22 mouse cellular contexts compared by ENCODE assay signal in genomic region chr1:20117331-20117730, GRCm38 (mm10).
DNase-seq lines count a peak whose midpoint lies in the region; ATAC-seq lines count a peak whose summit lies in the region.
"Had no signal": no experiment of that assay in that cellular context is flagged by ENCODE, and none has a peak within 500 bp of the region (broad histone marks: within the 10 kb centered on the region; RNA-seq: fewer than 3 reads in every experiment).

No protein-coding gene starts in this region.

- DNase-seq in Muller cell, postnatal 12 days (ENCODE audit: inconsistent ontology term), result peak; percentile 43
- DNase-seq in fat pad, adult 2 months (ENCODE audit: extremely low read depth, low read depth, low spot score), result peak; percentile 69
- DNase-seq in gonadal fat pad, adult 2 months (ENCODE audit: low read depth), result peak; percentile 75
- DNase-seq in heart, postnatal 25 days (ENCODE audit: low spot score), result no peak
- no peak for DNase-seq in heart, embryonic 10.5 days (ENCODE audit: low spot score)
- DNase-seq: adrenal gland, adult 2 months; adrenal gland, adult 8-10 months; adrenal gland, postnatal 10 days; adrenal gland, postnatal 14 days; adrenal gland, postnatal 25 days; adrenal gland, postnatal 36 days; B cell, adult 2 months; cerebellum, adult 11 months; cerebellum, adult 11-12 months; cerebellum, adult 18-20 months; cerebellum, adult 2 months had no signal

- H3K9me3 ChIP-seq in forebrain, embryonic 13.5 days (replicated peaks), result no peaks in the 10 kb centered on the region
- H3K9me3 ChIP-seq in heart, embryonic 10.5 days, result no peaks in the 10 kb centered on the region
- H3K9me3 ChIP-seq: G1E had no signal

- H3K4me3 ChIP-seq in forebrain, embryonic 13.5 days, result no peak overlapping the region
- no peak overlapping the region for H3K4me3 ChIP-seq in heart, embryonic 10.5 days

- H3K36me3 ChIP-seq in forebrain, embryonic 13.5 days (ENCODE audit: poor library complexity, severe bottlenecking), result no peaks in the 10 kb centered on the region
- H3K36me3 ChIP-seq in heart, embryonic 10.5 days, result no peaks in the 10 kb centered on the region
- H3K36me3 ChIP-seq: G1E had no signal

- no peaks in the 10 kb centered on the region for H3K4me1 ChIP-seq in forebrain, embryonic 13.5 days
- H3K4me1 ChIP-seq in heart, embryonic 10.5 days, result no peaks in the 10 kb centered on the region

- WGBS in forebrain, embryonic 13.5 days, result 77% methylated on average over 1 of the region's 1 CpGs
- 76% methylated on average over 1 of the region's 1 CpGs for WGBS in heart, embryonic 10.5 days

- no peak overlapping the region for H3K4me2 ChIP-seq in forebrain, embryonic 13.5 days

- intact Hi-C loops in heart, postnatal 25 days (cut with DNase I), result no loop called here

- H3K9ac ChIP-seq in forebrain, embryonic 13.5 days, result no peak overlapping the region

- no peaks in the 10 kb centered on the region for H3K27me3 ChIP-seq in forebrain, embryonic 13.5 days
- H3K27me3 ChIP-seq in heart, embryonic 10.5 days (ENCODE audit: insufficient read depth, poor library complexity, severe bottlenecking), result no peaks in the 10 kb centered on the region
- H3K27me3 ChIP-seq: CH12.LX, Patski had no signal

- no peak for ATAC-seq in forebrain, embryonic 13.5 days
- ATAC-seq: activated CD4-positive, CD25-positive, alpha-beta regulatory T cell, adult 4 months; CD4-positive, CD25-positive, alpha-beta regulatory T cell, adult 4 months; Patski had no signal

- H3K27ac ChIP-seq in forebrain, embryonic 13.5 days, result no peak overlapping the region
- no peak overlapping the region for H3K27ac ChIP-seq in heart, embryonic 10.5 days

Comparison
In these comparisons a context has a peak if more than half of its experiments do, and no peak if none do; other contexts are left out.
1. DNase-seq: peak in Muller cell, postnatal 12 days (single experiment), fat pad, adult 2 months (single experiment) and gonadal fat pad, adult 2 months (single experiment); none in heart, postnatal 25 days (single experiment) and heart, embryonic 10.5 days (single experiment).